Mouse (Mus musculus): ENCODE data around the gene Dgkz. TPM values are rescaled to one million over a fixed set of nuclear protein-coding genes. Genes with fewer than 3 reads are reported as not detected.
A peak's percentile ranks its signal among the peaks of the same experiment; 100 is the strongest.

Dgkz gene
- polyA plus RNA-seq, 1 experiment from 2014 or later, result 28.2 TPM

- peaks cover 14% of the 10 kb centered on the region; the same call in 1 of the 2 replicates for H3K36me3 ChIP-seq
- peak overlapping the region; percentile 64 for H3K4me3 ChIP-seq
- peaks cover 38% of the 10 kb centered on the region for H3K27me3 ChIP-seq
- peak overlapping the region; percentile 73 for H3K4me2 ChIP-seq (replicated peaks)
- H3K9me3 ChIP-seq, result no peaks in the 10 kb centered on the region
- WGBS, result under 1% methylated on average over 64 of the region's 64 CpGs
- H3K9ac ChIP-seq (replicated peaks), result peak overlapping the region; percentile 51
- peaks cover 30% of the 10 kb centered on the region for H3K4me1 ChIP-seq
- no peak overlapping the region for H3K27ac ChIP-seq (replicated peaks)
- ATAC-seq (replicated peaks), result peak; percentile 75
Measured at GRCm38 (mm10) chr2:91921790-91922570, 53.7 kb downstream of the Dgkz start.

- Histone ChIP-seq H3K4me2 (replicated peaks) (peak overlapping the region; percentile 73), H3K36me3 (peaks cover 14% of the 10 kb centered on the region; the same call in 1 of the 2 replicates), H3K27ac (replicated peaks) (no peak overlapping the region), H3K4me1 (peaks cover 30% of the 10 kb centered on the region), H3K27me3 (peaks cover 38% of the 10 kb centered on the region), H3K9ac (replicated peaks) (peak overlapping the region; percentile 51), H3K4me3 (peak overlapping the region; percentile 64), H3K9me3 (no peaks in the 10 kb centered on the region)
- 4% methylated on average over 31 of the region's 31 CpGs for WGBS
- peak; percentile 12 for ATAC-seq (replicated peaks)
Measured at GRCm38 (mm10) chr2:91921181-91921789, 54.4 kb downstream of the Dgkz start.

- Histone ChIP-seq H3K4me3 (no peak overlapping the region), H3K27me3 (peaks cover 38% of the 10 kb centered on the region), H3K27ac (replicated peaks) (no peak overlapping the region), H3K4me1 (peaks cover 30% of the 10 kb centered on the region), H3K4me2 (replicated peaks) (no peak overlapping the region), H3K9ac (replicated peaks) (no peak overlapping the region), H3K36me3 (peaks cover 14% of the 10 kb centered on the region; the same call in 1 of the 2 replicates), H3K9me3 (no peaks in the 10 kb centered on the region)
- ATAC-seq (replicated peaks), result no peak
- WGBS, result 78% methylated on average over 4 of the region's 4 CpGs
Measured at GRCm38 (mm10) chr2:91920130-91920529, 55.5 kb downstream of the Dgkz start.

- 78% methylated on average over 7 of the region's 7 CpGs for WGBS
- H3K36me3 ChIP-seq, result peaks cover 34% of the 10 kb centered on the region
- peaks cover 10% of the 10 kb centered on the region for H3K4me1 ChIP-seq
- no peak overlapping the region for H3K9ac ChIP-seq (replicated peaks)
- ATAC-seq (replicated peaks), result no peak
- H3K27me3 ChIP-seq, result peaks cover 12% of the 10 kb centered on the region
- H3K4me2 ChIP-seq (replicated peaks), result no peak overlapping the region
- no peak overlapping the region for H3K27ac ChIP-seq (replicated peaks)
- no peaks in the 10 kb centered on the region for H3K9me3 ChIP-seq
- H3K4me3 ChIP-seq, result no peak overlapping the region
Measured at GRCm38 (mm10) chr2:91917096-91917495, 58.6 kb downstream of the Dgkz start.

GRCm38 (mm10) chr2:91916346-91916977 is 59.2 kb downstream of the Dgkz start:
- WGBS, result 93% methylated on average over 7 of the region's 7 CpGs
- no peak overlapping the region for H3K4me3 ChIP-seq
- no peak overlapping the region for H3K27ac ChIP-seq (replicated peaks)
- no peak for ATAC-seq (replicated peaks)
- H3K9ac ChIP-seq (replicated peaks), result no peak overlapping the region
- peaks cover 40% of the 10 kb centered on the region for H3K36me3 ChIP-seq
- H3K27me3 ChIP-seq, result peaks cover 9% of the 10 kb centered on the region
- no peak overlapping the region for H3K4me2 ChIP-seq (replicated peaks)
- no peaks in the 10 kb centered on the region for H3K9me3 ChIP-seq
- H3K4me1 ChIP-seq, result peaks cover 5% of the 10 kb centered on the region

GRCm38 (mm10) chr2:91913328-91914110 is 62.1 kb downstream of the Dgkz start:
- no peak overlapping the region for H3K4me3 ChIP-seq
- ATAC-seq (replicated peaks), result no peak
- WGBS, result 82% methylated on average over 7 of the region's 7 CpGs
- no peak overlapping the region for H3K27ac ChIP-seq (replicated peaks)
- peaks cover 57% of the 10 kb centered on the region for H3K36me3 ChIP-seq
- H3K9ac ChIP-seq (replicated peaks), result no peak overlapping the region
- no peak overlapping the region for H3K4me2 ChIP-seq (replicated peaks)
- H3K4me1 ChIP-seq, result no peaks in the 10 kb centered on the region
- no peaks in the 10 kb centered on the region for H3K9me3 ChIP-seq
- H3K27me3 ChIP-seq, result no peaks in the 10 kb centered on the region

- Histone ChIP-seq H3K4me2 (replicated peaks) (no peak overlapping the region), H3K9ac (replicated peaks) (no peak overlapping the region), H3K36me3 (peaks cover 49% of the 10 kb centered on the region), H3K27me3 (no peaks in the 10 kb centered on the region), H3K4me3 (no peak overlapping the region), H3K4me1 (no peaks in the 10 kb centered on the region), H3K9me3 (no peaks in the 10 kb centered on the region), H3K27ac (replicated peaks) (no peak overlapping the region)
- 93% methylated on average over 3 of the region's 3 CpGs for WGBS
- no peak for ATAC-seq (replicated peaks)
Measured at GRCm38 (mm10) chr2:91912616-91913015, 63.0 kb downstream of the Dgkz start.

GRCm38 (mm10) chr2:91906141-91906540 is 69.5 kb downstream of the Dgkz start:
- Histone ChIP-seq H3K9ac (replicated peaks) (no peak overlapping the region), H3K27me3 (no peaks in the 10 kb centered on the region), H3K27ac (replicated peaks) (no peak overlapping the region), H3K4me1 (peaks cover 17% of the 10 kb centered on the region), H3K36me3 (peaks cover 14% of the 10 kb centered on the region; the same call in 1 of the 2 replicates), H3K4me2 (replicated peaks) (no peak overlapping the region), H3K9me3 (no peaks in the 10 kb centered on the region), H3K4me3 (no peak overlapping the region)
- ATAC-seq (replicated peaks), result no peak
- WGBS, result 85% methylated on average over 2 of the region's 2 CpGs

GRCm38 (mm10) chr2:91904618-91905307 is 70.9 kb downstream of the Dgkz start:
- Histone ChIP-seq H3K27ac (replicated peaks) (peak overlapping the region; percentile 72), H3K4me1 (peaks cover 17% of the 10 kb centered on the region), H3K36me3 (peaks cover 12% of the 10 kb centered on the region), H3K4me3 (no peak overlapping the region), H3K9me3 (no peaks in the 10 kb centered on the region), H3K9ac (replicated peaks) (no peak overlapping the region), H3K4me2 (replicated peaks) (no peak overlapping the region), H3K27me3 (no peaks in the 10 kb centered on the region)
- ATAC-seq (replicated peaks), result peak; percentile 92
- WGBS, result 34% methylated on average over 5 of the region's 5 CpGs

- 89% methylated on average over 3 of the region's 3 CpGs for WGBS
- Histone ChIP-seq H3K4me2 (replicated peaks) (no peak overlapping the region), H3K9ac (replicated peaks) (no peak overlapping the region), H3K36me3 (peaks cover 11% of the 10 kb centered on the region), H3K9me3 (no peaks in the 10 kb centered on the region), H3K27me3 (no peaks in the 10 kb centered on the region), H3K4me3 (no peak overlapping the region), H3K4me1 (peaks cover 17% of the 10 kb centered on the region), H3K27ac (replicated peaks) (no peak overlapping the region)
- no peak for ATAC-seq (replicated peaks)
Measured at GRCm38 (mm10) chr2:91903171-91903925, 72.3 kb downstream of the Dgkz start.

- H3K27ac ChIP-seq (replicated peaks), result no peak overlapping the region
- peaks cover 11% of the 10 kb centered on the region for H3K36me3 ChIP-seq
- H3K9me3 ChIP-seq, result no peaks in the 10 kb centered on the region
- WGBS, result 77% methylated on average over 5 of the region's 5 CpGs
- no peaks in the 10 kb centered on the region for H3K27me3 ChIP-seq
- peaks cover 17% of the 10 kb centered on the region for H3K4me1 ChIP-seq
- no peak overlapping the region for H3K4me2 ChIP-seq (replicated peaks)
- ATAC-seq (replicated peaks), result no peak
- H3K9ac ChIP-seq (replicated peaks), result no peak overlapping the region
- no peak overlapping the region for H3K4me3 ChIP-seq
Measured at GRCm38 (mm10) chr2:91902336-91902735, 73.3 kb downstream of the Dgkz start.

Measured in forebrain, embryonic 15.5 days (tissue).